Mouse (Mus musculus) spleen, adult 2 months (tissue): ENCODE results near the gene Gm44502.

Experiments
- CTCF ChIP-seq: fragments of 200-500 bp; IDR thresholded peaks from 2 replicates; pipeline ENCODE4 v1.5.1; 2011; ENCODE audit warnings: mild to moderate bottlenecking, inconsistent platforms; ENCODE audit not compliant: insufficient read depth, insufficient read length, insufficient replicate concordance; ENCODE audit errors: extremely low read depth
- POLR2A ChIP-seq: fragments of 200-500 bp; IDR thresholded peaks from 2 replicates; pipeline ENCODE4 v1.6.1; 2011; ENCODE audit warnings: low read depth, low read length, inconsistent platforms

GRCm38 (mm10) chr15:89430341-89430740 is 845 bp upstream of the Gm44502 start:
- TF ChIP-seq CTCF (no peak), POLR2A (no peak)
